Mouse (Mus musculus): ENCODE measurements at regions not wholly inside any gene's neighbourhood (a gene's known extent, or its start where the extent isn't known, plus 50 kb on each side); places are given as distances from the start of the nearest gene placed in this dataset.

DNA sequence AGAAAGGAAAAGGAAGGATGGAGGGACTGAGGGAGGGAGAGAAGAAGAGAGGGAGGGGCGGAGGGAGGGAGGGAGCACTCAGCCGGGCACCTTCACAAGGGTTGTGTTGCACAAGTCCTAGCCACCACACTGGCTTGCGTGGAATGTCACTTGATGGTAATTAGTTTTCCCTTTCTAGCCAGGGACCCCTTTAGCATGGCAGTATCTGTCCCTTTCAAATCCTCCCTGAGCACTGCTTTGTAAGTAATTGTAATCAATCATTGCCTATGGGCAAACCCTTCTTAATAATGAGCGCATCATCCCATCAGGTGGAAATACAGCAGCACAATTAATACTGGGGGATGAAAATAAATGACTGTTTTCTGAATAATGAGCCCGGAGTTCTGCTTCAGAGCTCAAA is 68.5 kb upstream of the Arhgap5 start:
- TF ChIP-seq CTCF (conservative IDR thresholded peaks at IDR 0.05; ENCODE audit: low read length), result no peak
- TF ChIP-seq POU5F1 (IDR thresholded peaks at IDR 0.05; ENCODE audit: borderline replicate concordance, low read length), result no peak

Measured in E14TG2a.4 (cell line).